Mouse (Mus musculus) liver, embryonic 15.5 days (tissue): Measurements from ENCODE around the gene Agpat1. TPM values are rescaled to one million over a fixed set of nuclear protein-coding genes. Genes with fewer than 3 reads are reported as not detected.

Experiments
- ATAC-seq: fragments of 200-750 bp; cut with Nextera tagmentation; 2 replicates; pipeline ENCODE4 v1.8.0; 2017; ENCODE audit warnings: moderate number of reproducible peaks, mild to moderate bottlenecking, moderate library complexity; ENCODE audit not compliant: insufficient read depth
- H3K27ac ChIP-seq: fragments of 300-500 bp; sonication (generic); replicated peaks from 2 replicates; pipeline ENCODE4 v1.5.1; 2015; ENCODE audit warnings: mild to moderate bottlenecking, inconsistent platforms
- H3K27me3 ChIP-seq: fragments of 300-500 bp; sonication (generic); 2 replicates; pipeline ENCODE4 v1.6.1; 2015; ENCODE audit warnings: mild to moderate bottlenecking, inconsistent platforms
- H3K36me3 ChIP-seq: fragments of 300-500 bp; sonication (generic); replicated peaks from 2 replicates; pipeline ENCODE4 v1.6.1; 2015; ENCODE audit warnings: moderate library complexity, mild to moderate bottlenecking, inconsistent platforms
- H3K4me1 ChIP-seq: fragments of 300-500 bp; sonication (generic); replicated peaks from 2 replicates; pipeline ENCODE4 v1.6.1; 2015; ENCODE audit warnings: inconsistent platforms
- H3K4me2 ChIP-seq: fragments of 300-500 bp; sonication (generic); 2 replicates; pipeline ENCODE4 v1.6.1; 2015; ENCODE audit warnings: moderate library complexity, mild to moderate bottlenecking, inconsistent platforms
- H3K4me3 ChIP-seq: fragments of 300-500 bp; sonication (generic); replicated peaks from 2 replicates; pipeline ENCODE4 v1.5.1; 2015; ENCODE audit warnings: mild to moderate bottlenecking, inconsistent platforms
- H3K9ac ChIP-seq: fragments of 300-500 bp; sonication (generic); 2 replicates; pipeline ENCODE4 v1.6.1; 2015; ENCODE audit warnings: moderate library complexity, mild to moderate bottlenecking, inconsistent platforms
- H3K9me3 ChIP-seq: fragments of 300-500 bp; sonication (generic); replicated peaks from 2 replicates; pipeline ENCODE4 v1.6.1; 2016; ENCODE audit warnings: inconsistent platforms
- WGBS: fragments of 180-500 bp; shearing (Covaris S2); methylation state at CpG from one replicate; pipeline ENCODE4 v1.1.7; 2015; ENCODE audit warnings: mixed read lengths; ENCODE audit not compliant: insufficient replicate concordance; 5-methylcytosine and 5-hydroxymethylcytosine counted together
- polyA plus RNA-seq: library from polyadenylated mRNA; unstranded; fragments of >200 nt; fragmentation: Nextera tagmentation; extraction: Ambion mirVana; gene quantifications from 2 replicates; pipeline ENCODE4 v1.2.1, GENCODE M21; 2015

Agpat1 gene
- polyA plus RNA-seq, 1 experiment from 2014 or later, result 21.1 TPM

DNA sequence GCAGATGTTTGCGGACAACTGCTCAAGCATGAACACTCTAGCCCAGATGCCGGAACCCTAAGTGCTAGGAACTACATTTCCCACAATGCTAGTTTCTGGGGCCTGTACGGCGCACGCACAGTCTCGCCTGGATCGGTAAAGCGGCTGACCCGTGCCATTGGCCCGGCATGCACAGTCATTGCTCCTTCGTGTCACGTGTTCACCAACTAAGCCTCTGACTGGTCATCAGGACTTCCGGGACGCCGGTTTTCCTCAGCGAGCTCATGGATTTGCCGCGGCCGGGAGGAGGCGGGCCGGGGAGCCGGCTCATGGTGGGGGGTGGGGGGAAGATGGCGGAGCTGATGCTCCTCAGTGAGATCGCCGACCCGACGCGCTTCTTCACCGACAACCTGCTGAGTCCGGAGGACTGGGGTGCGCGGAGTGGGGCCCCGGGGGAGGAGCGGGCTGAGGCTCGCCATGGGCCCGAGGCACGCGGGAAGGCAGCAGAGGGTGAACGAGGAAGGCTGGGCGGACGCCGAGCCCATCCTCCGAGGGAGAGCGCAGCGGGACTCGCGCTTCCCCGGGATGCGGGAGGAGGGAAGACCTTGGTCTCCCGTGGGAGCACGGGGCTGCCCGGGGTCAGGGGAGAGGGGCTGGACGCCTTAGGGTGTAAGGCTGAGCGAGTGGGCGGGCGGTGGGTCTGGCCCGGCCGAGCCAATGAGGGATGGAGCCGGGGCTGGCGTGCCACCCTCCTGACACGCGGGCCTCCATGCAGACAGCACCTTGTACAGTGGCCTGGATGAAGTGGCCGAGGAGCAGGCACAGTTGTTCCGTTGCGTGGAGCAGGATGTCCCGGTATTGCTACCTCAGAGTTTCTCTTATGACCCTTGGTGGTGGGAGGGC lies 43.1 kb downstream of the Agpat1 start, which contains the start of gene Atf6b:
TSS of gene Atf6b (plus strand) at position 241 of the 882 bp plus-strand sequence.
- peak within 1 kb of the TSS; percentile 92 for H3K4me3 ChIP-seq
- H3K36me3 ChIP-seq, result peaks cover 35% of the 10 kb centered on the region
- ATAC-seq, result peak; percentile 95
- peaks cover 56% of the 10 kb centered on the region for H3K4me1 ChIP-seq
- WGBS, result under 1% methylated on average over 66 of the region's 66 CpGs
- H3K27ac ChIP-seq, result peak within 1 kb of the TSS; percentile 66
- H3K9ac ChIP-seq, result peak within 1 kb of the TSS; percentile 86
- H3K27me3 ChIP-seq, result no peaks in the 10 kb centered on the region
- H3K9me3 ChIP-seq, result no peaks in the 10 kb centered on the region
- H3K4me2 ChIP-seq, result peak within 1 kb of the TSS; percentile 95

GRCm38 (mm10) chr17:34648141-34648890 lies 44.3 kb downstream of the Agpat1 start:
- Histone ChIP-seq H3K4me3 (peak overlapping the region; percentile 92), H3K27me3 (no peaks in the 10 kb centered on the region), H3K9ac (peak overlapping the region; percentile 86; the same call in 1 of the 2 replicates), H3K4me2 (peak overlapping the region; percentile 95), H3K27ac (no peak overlapping the region), H3K36me3 (peaks cover 45% of the 10 kb centered on the region), H3K9me3 (no peaks in the 10 kb centered on the region), H3K4me1 (peaks cover 56% of the 10 kb centered on the region)
- 76% methylated on average over 16 of the region's 16 CpGs for WGBS
- ATAC-seq, result no peak

DNA sequence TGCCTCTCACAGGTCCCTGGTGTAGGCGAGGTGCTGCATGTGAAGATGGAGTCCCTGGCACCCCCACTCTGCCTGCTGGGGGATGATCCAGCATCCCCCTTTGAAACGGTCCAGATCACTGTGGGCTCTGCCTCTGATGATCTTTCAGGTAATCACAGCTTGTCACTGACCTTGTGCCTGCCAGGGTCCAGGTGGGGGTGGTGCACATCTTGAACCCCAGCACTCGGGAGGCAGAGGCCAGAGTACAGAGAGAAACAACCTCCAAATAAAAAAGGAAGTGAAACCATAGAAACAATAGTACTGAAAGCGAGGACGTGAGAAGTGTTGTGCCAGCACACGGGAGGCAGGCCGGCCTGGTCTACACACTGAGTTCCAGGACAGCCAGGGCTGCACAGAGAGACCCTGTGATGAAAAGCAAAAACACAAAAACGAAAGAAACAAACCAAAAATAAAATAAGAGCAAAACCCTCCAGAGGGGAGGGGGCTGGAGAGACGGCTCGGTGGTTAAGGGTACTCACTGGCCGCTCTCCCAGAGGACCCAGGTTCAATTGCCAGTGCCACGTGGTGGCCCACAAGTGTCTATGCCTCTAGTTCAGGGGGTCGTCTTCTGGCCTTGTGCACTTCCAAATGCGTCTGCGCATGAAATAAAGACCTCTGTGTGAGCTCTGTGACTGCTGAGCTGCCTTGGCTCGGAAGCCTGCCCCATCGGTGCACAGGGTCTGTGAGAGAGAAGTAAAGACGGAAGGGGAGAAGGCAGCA lies 45.2 kb downstream of the Agpat1 start:
- Histone ChIP-seq H3K4me1 (peaks cover 50% of the 10 kb centered on the region), H3K4me3 (no peak overlapping the region), H3K27ac (no peak overlapping the region), H3K4me2 (no peak overlapping the region), H3K36me3 (peaks cover 50% of the 10 kb centered on the region), H3K9me3 (no peaks in the 10 kb centered on the region), H3K9ac (no peak overlapping the region), H3K27me3 (no peaks in the 10 kb centered on the region)
- 73% methylated on average over 18 of the region's 18 CpGs for WGBS
- no peak for ATAC-seq

DNA sequence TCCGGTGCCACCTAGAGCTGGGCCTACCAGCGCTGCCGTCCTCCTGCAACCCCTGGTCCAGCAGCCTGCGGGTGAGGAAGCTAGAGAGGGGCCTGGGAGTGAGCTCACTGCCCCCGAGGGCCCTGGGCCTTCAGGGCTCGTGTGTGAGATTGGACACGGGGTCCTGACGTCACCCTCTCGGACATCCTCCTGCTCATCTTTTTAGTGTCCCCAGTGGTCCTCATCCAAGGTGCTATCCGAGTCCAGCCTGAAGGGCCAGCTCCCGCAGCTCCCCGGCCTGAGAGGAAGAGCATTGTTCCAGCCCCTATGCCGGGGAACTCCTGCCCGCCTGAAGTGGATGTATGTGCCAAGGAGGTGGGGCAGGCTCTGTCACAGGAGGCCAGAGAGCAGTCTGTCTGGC lies 46.7 kb downstream of the Agpat1 start:
- ATAC-seq, result no peak
- Histone ChIP-seq H3K9me3 (no peaks in the 10 kb centered on the region), H3K27ac (no peak overlapping the region), H3K27me3 (no peaks in the 10 kb centered on the region), H3K9ac (no peak overlapping the region), H3K4me1 (peaks cover 35% of the 10 kb centered on the region), H3K36me3 (peaks cover 50% of the 10 kb centered on the region), H3K4me2 (no peak overlapping the region), H3K4me3 (no peak overlapping the region)
- WGBS, result 84% methylated on average over 14 of the region's 14 CpGs

DNA sequence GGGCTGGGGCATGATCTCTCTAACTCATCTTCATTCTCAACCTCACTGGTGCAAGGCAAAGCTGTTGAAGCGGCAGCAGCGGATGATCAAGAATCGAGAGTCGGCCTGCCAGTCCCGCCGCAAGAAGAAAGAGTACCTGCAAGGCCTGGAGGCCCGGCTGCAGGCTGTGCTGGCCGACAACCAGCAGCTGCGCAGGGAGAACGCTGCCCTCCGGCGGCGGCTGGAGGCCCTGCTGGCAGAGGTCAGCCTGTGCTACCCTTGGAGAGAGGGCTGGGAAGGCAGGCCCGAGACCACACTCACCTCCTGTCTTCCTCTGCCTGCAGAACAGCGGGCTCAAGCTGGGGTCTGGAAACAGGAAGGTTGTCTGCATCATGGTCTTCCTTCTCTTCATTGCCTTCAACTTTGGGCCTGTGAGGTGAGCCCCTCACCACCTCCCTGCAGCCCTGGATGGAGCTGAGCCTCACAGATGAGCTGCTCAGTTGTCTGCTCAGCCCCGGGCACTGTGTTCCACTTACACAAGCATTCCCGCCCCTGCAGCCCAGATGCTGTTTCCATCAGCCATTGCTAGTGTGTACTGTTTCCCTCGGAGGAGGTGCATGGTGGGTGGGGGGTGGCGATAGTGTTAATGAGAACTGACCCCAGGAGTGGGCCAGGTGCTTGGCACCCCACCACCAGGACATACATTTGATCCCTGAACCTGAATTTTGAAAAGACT lies 47.6 kb downstream of the Agpat1 start:
- no peak overlapping the region for H3K4me3 ChIP-seq
- H3K36me3 ChIP-seq, result peaks cover 50% of the 10 kb centered on the region
- no peak for ATAC-seq
- no peak overlapping the region for H3K9ac ChIP-seq
- 62% methylated on average over 19 of the region's 19 CpGs for WGBS
- H3K27me3 ChIP-seq, result no peaks in the 10 kb centered on the region
- peaks cover 27% of the 10 kb centered on the region for H3K4me1 ChIP-seq
- no peaks in the 10 kb centered on the region for H3K9me3 ChIP-seq
- H3K27ac ChIP-seq, result no peak overlapping the region
- H3K4me2 ChIP-seq, result no peak overlapping the region

DNA sequence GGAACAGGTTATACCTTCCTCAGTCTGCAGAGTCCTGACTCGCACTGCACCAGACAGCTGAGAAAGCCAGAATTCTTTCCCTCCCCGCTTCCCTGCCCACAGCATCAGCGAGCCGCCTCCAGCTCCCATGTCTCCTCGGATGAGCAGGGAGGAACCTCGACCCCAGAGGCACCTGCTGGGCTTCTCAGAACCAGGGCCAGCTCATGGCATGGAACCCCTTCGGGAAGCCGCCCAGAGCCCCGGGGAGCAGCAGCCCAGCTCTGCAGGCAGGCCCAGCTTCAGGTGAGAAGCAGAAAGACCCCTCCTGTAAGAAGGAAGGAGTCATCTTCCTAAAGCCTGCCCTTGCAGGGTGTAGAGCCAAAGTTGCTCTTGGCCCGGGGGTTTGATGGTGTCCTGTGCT lies 48.5 kb downstream of the Agpat1 start:
- 79% methylated on average over 10 of the region's 10 CpGs for WGBS
- H3K36me3 ChIP-seq, result peaks cover 50% of the 10 kb centered on the region
- no peak overlapping the region for H3K27ac ChIP-seq
- no peak overlapping the region for H3K9ac ChIP-seq
- ATAC-seq, result no peak
- H3K4me2 ChIP-seq, result no peak overlapping the region
- H3K9me3 ChIP-seq, result no peaks in the 10 kb centered on the region
- no peak overlapping the region for H3K4me3 ChIP-seq
- peaks cover 21% of the 10 kb centered on the region for H3K4me1 ChIP-seq
- H3K27me3 ChIP-seq, result no peaks in the 10 kb centered on the region

DNA sequence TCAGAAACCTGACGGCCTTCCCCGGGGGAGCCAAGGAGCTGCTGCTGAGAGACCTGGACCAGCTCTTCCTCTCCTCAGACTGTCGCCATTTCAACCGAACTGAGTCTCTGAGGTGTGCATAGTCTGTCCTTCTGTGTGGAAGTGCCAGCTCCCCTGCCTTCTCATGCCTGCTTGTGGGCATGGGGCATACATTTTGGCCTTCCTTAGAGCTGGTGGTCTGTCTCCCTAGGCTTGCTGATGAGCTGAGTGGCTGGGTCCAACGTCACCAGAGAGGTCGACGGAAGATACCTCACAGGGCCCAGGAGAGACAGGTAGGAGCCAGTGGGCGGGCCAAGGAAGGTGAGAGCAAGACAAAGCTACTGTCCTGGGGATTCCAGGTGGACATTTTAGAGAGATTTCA lies 48.9 kb downstream of the Agpat1 start:
- no peak overlapping the region for H3K4me2 ChIP-seq
- H3K27ac ChIP-seq, result no peak overlapping the region
- peaks cover 50% of the 10 kb centered on the region for H3K36me3 ChIP-seq
- no peaks in the 10 kb centered on the region for H3K27me3 ChIP-seq
- no peaks in the 10 kb centered on the region for H3K9me3 ChIP-seq
- H3K4me3 ChIP-seq, result no peak overlapping the region
- ATAC-seq, result no peak
- no peak overlapping the region for H3K9ac ChIP-seq
- WGBS, result 88% methylated on average over 8 of the region's 8 CpGs
- peaks cover 17% of the 10 kb centered on the region for H3K4me1 ChIP-seq

DNA sequence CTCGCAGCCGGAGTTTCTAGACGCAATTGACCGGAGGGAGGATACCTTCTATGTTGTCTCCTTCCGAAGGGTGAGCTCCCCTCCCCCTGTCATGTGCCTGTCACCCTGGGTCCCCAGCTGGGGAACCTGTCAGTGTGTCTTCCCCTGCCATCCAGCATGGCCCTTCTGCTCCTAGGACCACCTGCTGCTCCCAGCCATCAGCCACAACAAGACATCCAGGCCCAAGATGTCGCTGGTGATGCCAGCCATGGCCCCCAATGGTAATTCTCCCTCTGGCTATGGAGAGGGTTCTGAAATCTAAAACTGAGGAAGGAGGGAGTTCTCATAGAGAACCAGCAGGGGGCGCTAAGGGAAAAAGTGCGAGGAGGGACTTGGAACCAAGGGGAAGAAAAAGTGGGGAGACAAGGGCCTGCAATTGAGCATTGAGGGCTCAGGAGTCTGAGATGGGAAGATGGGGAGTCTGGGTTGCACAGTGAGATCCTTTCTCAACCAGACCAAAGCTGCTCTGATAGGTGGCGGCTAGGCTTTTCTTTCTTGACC lies 49.8 kb downstream of the Agpat1 start:
- H3K36me3 ChIP-seq, result peaks cover 46% of the 10 kb centered on the region
- H3K4me2 ChIP-seq, result no peak overlapping the region

DNA sequence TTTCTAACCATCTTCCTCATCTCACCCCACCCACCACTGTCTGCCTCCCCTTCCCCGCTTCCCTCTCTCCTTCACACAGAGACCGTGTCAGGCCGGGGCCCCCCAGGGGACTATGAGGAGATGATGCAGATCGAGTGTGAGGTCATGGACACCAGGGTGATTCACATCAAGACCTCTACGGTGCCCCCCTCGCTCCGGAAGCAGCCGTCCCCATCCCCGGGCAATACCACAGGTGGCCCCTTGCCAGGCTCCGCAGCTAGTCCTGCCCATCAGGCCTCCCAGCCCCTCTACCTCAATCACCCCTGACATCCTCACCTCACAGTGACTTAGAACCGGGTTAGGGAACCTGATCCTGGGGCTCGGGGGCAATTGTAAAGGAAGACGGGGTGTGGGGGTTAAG lies 50.3 kb downstream of the Agpat1 start:
- Histone ChIP-seq H3K36me3 (peaks cover 40% of the 10 kb centered on the region), H3K27ac (no peak overlapping the region), H3K9ac (no peak overlapping the region), H3K9me3 (no peaks in the 10 kb centered on the region), H3K4me1 (peaks cover 3% of the 10 kb centered on the region; the same call in 1 of the 2 replicates), H3K27me3 (peaks cover 13% of the 10 kb centered on the region), H3K4me2 (no peak overlapping the region), H3K4me3 (no peak overlapping the region)
- no peak for ATAC-seq
- 79% methylated on average over 13 of the region's 13 CpGs for WGBS

More for the DNA sequence above, 49.8 kb downstream of the Agpat1 start:
- no peak for ATAC-seq
- H3K27ac ChIP-seq, result no peak overlapping the region
- H3K9ac ChIP-seq, result no peak overlapping the region
- H3K27me3 ChIP-seq, result peaks cover 7% of the 10 kb centered on the region; the same call in 1 of the 2 replicates
- 60% methylated on average over 9 of the region's 9 CpGs for WGBS
- peaks cover 8% of the 10 kb centered on the region for H3K4me1 ChIP-seq
- no peak overlapping the region for H3K4me3 ChIP-seq
- no peaks in the 10 kb centered on the region for H3K9me3 ChIP-seq

DNA sequence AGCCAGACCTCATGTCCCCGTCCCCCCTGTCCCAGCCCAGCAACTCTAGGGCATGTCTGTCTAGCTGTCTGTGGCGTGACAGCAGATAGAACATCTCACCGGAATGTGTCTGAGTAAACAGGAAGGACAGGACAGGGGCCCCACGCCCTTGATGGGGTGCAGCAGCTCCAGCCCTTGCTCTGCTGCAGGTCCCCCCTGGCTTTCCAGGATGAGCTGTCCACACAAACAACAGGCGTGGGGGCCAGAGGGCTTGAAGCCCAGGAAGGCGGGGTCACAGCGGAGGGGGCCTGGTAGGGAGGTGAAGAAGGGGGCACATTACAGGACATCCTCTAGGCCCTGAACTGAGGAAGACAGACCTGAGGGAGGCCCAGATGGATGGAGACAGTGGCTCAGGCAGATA lies 51.1 kb downstream of the Agpat1 start:
- H3K9ac ChIP-seq, result no peak overlapping the region
- H3K36me3 ChIP-seq, result peaks cover 32% of the 10 kb centered on the region
- no peaks in the 10 kb centered on the region for H3K9me3 ChIP-seq
- ATAC-seq, result no peak
- no peak overlapping the region for H3K4me2 ChIP-seq
- H3K27ac ChIP-seq, result no peak overlapping the region
- H3K4me1 ChIP-seq, result no peaks in the 10 kb centered on the region
- WGBS, result 48% methylated on average over 7 of the region's 7 CpGs
- H3K27me3 ChIP-seq, result peaks cover 20% of the 10 kb centered on the region
- no peak overlapping the region for H3K4me3 ChIP-seq
